Mouse (Mus musculus) thymus, adult 2 months (tissue): ENCODE data around the gene Abr.

Source experiments
- CTCF ChIP-seq: fragments of 200-500 bp; IDR thresholded peaks from 2 replicates; pipeline ENCODE4 v1.5.1; 2012; ENCODE audit warnings: mild to moderate bottlenecking, control low read depth, low read length, moderate library complexity, borderline replicate concordance; ENCODE audit not compliant: control insufficient read depth, poor library complexity, insufficient read depth; ENCODE audit errors: extremely low read depth
- POLR2A ChIP-seq: fragments of 200-500 bp; IDR thresholded peaks from 2 replicates; pipeline ENCODE4 v1.6.1; 2012; ENCODE audit warnings: mild to moderate bottlenecking, low read length, control low read depth, moderate library complexity; ENCODE audit not compliant: control insufficient read depth, poor library complexity, insufficient read depth; ENCODE audit errors: extremely low read depth

DNA sequence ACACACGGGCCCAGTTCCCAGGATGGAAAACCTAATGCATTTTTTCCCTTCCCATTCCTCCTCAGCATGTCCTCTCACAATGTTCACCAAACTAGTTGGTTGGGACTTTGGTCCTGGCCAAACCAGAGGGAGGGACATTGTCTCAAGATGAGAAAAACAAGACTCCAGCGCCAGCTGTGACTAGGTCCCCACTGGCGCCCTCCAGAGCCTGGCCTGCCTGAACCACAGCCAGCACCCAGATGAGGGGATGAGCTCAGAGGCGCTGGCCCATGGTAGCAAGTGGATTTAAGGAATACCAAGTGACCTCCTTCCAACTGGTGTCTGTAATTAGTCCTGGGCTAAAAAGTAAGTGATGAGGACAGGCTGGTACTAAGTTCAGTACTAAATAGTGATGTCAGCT is 201.2 kb downstream of the Abr start:
- TF ChIP-seq CTCF: no peak
- no peak for TF ChIP-seq POLR2A
